Mouse (Mus musculus) layer of hippocampus, adult 2 months (tissue): ENCODE data around the gene Adh1. TPM values are rescaled to one million over a fixed set of nuclear protein-coding genes. Genes with fewer than 3 reads are reported as not detected.

Experiments used
- DNase-seq, 2 experiments: peaks; one replicate each; pipeline ENCODE4 v3.0.0; 2022; ENCODE audit warnings: low spot score in 2 of 2
- H3K27ac ChIP-seq: fragments of 200-600 bp; 2 replicates; pipeline ENCODE4 v1.8.1; 2022
- H3K4me3 ChIP-seq: fragments of 200-600 bp; 2 replicates; pipeline ENCODE4 v1.8.1; 2022; ENCODE audit warnings: mild to moderate bottlenecking
- CTCF ChIP-seq: fragments of 200-600 bp; conservative IDR thresholded peaks from 2 replicates; pipeline ENCODE4 v1.8.1; 2022; ENCODE audit warnings: antibody characterized with exemption, mild to moderate bottlenecking, moderate library complexity
- total RNA-seq, 2 experiments: library from RNA; stranded (reverse); gene quantifications; 2 replicates each; pipeline ENCODE4 v1.2.3; 2021

Gene Adh1
- total RNA-seq, 2 experiments from 2014 or later = 0.61 to 1.1 TPM

- no peak overlapping the region for H3K4me3 ChIP-seq
- no peak overlapping the region for H3K27ac ChIP-seq
- DNase-seq = no peak
- no peak for TF ChIP-seq CTCF
Measured at GRCm38 (mm10) chr3:138282556-138282955, 21.8 kb downstream of the Adh1 start.

GRCm38 (mm10) chr3:138283831-138284230 lies 23.0 kb downstream of the Adh1 start:
- Histone ChIP-seq H3K4me3 (no peak overlapping the region), H3K27ac (no peak overlapping the region)
- no peak for DNase-seq
- no peak for TF ChIP-seq CTCF

- no peak for DNase-seq
- TF ChIP-seq CTCF = no peak
- H3K27ac ChIP-seq = no peak overlapping the region
- H3K4me3 ChIP-seq = no peak overlapping the region
Measured at GRCm38 (mm10) chr3:138285986-138286385, 25.2 kb downstream of the Adh1 start.

- Histone ChIP-seq H3K27ac (no peak overlapping the region), H3K4me3 (no peak overlapping the region)
- no peak for TF ChIP-seq CTCF
- DNase-seq = no peak
Measured at GRCm38 (mm10) chr3:138287686-138288085, 26.9 kb downstream of the Adh1 start.

- no peak for TF ChIP-seq CTCF
- DNase-seq = no peak
- H3K27ac ChIP-seq = no peak overlapping the region
- no peak overlapping the region for H3K4me3 ChIP-seq
Measured at GRCm38 (mm10) chr3:138290672-138291071, 29.9 kb downstream of the Adh1 start.

GRCm38 (mm10) chr3:138291529-138292117 lies 30.8 kb downstream of the Adh1 start:
- no peak overlapping the region for H3K4me3 ChIP-seq
- no peak for TF ChIP-seq CTCF
- no peak overlapping the region for H3K27ac ChIP-seq
- DNase-seq = no peak

- Histone ChIP-seq H3K27ac (no peak overlapping the region), H3K4me3 (no peak overlapping the region)
- TF ChIP-seq CTCF = no peak
- no peak for DNase-seq
Measured at GRCm38 (mm10) chr3:138293298-138293895, 32.6 kb downstream of the Adh1 start.

- H3K27ac ChIP-seq = no peak overlapping the region
- no peak overlapping the region for H3K4me3 ChIP-seq
- no peak for TF ChIP-seq CTCF
- no peak for DNase-seq
Measured at GRCm38 (mm10) chr3:138300130-138300529, 39.3 kb downstream of the Adh1 start.

- TF ChIP-seq CTCF = no peak
- no peak for DNase-seq
- H3K4me3 ChIP-seq = no peak overlapping the region
- no peak overlapping the region for H3K27ac ChIP-seq
Measured at GRCm38 (mm10) chr3:138302676-138303075, 41.9 kb downstream of the Adh1 start.

GRCm38 (mm10) chr3:138303771-138304488 lies 43.1 kb downstream of the Adh1 start:
- no peak overlapping the region for H3K4me3 ChIP-seq
- no peak for DNase-seq
- no peak for TF ChIP-seq CTCF
- no peak overlapping the region for H3K27ac ChIP-seq

- Histone ChIP-seq H3K27ac (no peak overlapping the region), H3K4me3 (no peak overlapping the region)
- TF ChIP-seq CTCF = no peak
- DNase-seq = no peak
Measured at GRCm38 (mm10) chr3:138304489-138304871, 43.7 kb downstream of the Adh1 start.

- H3K4me3 ChIP-seq = no peak overlapping the region
- TF ChIP-seq CTCF = no peak
- DNase-seq = peak; percentile 21 to 39
- H3K27ac ChIP-seq = no peak overlapping the region
Measured at GRCm38 (mm10) chr3:138305486-138306289, 44.9 kb downstream of the Adh1 start.

GRCm38 (mm10) chr3:138306290-138306683 lies 45.5 kb downstream of the Adh1 start:
- H3K4me3 ChIP-seq = no peak overlapping the region
- TF ChIP-seq CTCF = no peak
- no peak overlapping the region for H3K27ac ChIP-seq
- no peak for DNase-seq
